In the genomic region with DNA sequence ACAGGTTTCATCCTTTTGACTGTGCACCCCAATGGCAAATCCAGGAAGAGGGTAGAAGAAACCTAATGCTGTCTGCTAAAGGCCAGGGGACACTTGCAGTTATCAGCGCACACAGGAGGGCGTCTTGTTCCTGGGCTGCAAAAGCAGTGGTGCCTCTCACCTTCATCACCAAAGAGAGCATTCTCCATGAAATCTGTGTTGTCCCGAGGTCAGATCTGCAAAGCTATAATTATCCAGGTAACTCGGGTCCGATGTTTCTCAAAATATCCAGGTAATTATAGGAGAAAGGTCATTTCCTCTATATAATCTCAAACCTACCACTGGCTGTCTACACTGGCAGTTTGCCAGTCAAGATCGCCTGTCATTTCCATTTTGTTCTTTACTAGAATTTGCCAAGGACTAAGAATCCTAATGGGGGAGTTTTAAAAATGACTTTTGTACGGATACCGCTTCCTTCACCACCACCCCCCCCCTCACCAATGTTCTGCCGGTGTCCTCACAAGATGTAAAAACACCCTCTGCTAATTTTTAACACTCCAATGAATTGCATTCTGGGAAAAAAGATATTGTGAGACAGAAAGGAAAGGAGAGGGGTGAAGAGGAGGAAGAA, we compare ENCODE assay signal across 8 mouse cellular contexts.
DNase-seq lines count a peak whose midpoint lies in the region; ATAC-seq and TF ChIP-seq lines count a peak whose summit lies in the region.

No protein-coding gene starts in this region.

- peak overlapping the region; percentile 84 for H3K4me2 ChIP-seq in limb, embryonic 15.5 days

- H3K9ac ChIP-seq in limb, embryonic 15.5 days = no peak overlapping the region

- no peak for TF ChIP-seq POLR2A in thymus, adult 2 months (IDR thresholded peaks at IDR 0.05; ENCODE audit: control insufficient read depth, extremely low read depth, insufficient read depth, low read length, poor library complexity)

- H3K4me1 ChIP-seq in thymus, adult 2 months (replicated peaks; ENCODE audit: control insufficient read depth, insufficient read depth, low read length) = peaks cover 13% of the 10 kb centered on the region
- peaks cover 14% of the 10 kb centered on the region; the same call in 1 of the 2 replicates for H3K4me1 ChIP-seq in limb, embryonic 15.5 days

- no peaks in the 10 kb centered on the region for H3K27me3 ChIP-seq in thymus, adult 2 months (ENCODE audit: control insufficient read depth, insufficient read depth, low read length)
- H3K27me3 ChIP-seq in limb, embryonic 15.5 days = no peaks in the 10 kb centered on the region

- WGBS in thymus, adult 2 months = 51% methylated on average over 9 of the region's 9 CpGs
- 28% methylated on average over 9 of the region's 9 CpGs for WGBS in limb, embryonic 15.5 days

- no peak; the same call in 1 of the 2 replicates for ATAC-seq in cerebellum, adult (ENCODE audit: insufficient number of reproducible peaks, low FRiP score, low TSS enrichment)
- no peak for ATAC-seq in limb, embryonic 15.5 days (ENCODE audit: insufficient number of reproducible peaks, low FRiP score, low TSS enrichment, low read depth)

- peak overlapping the region; percentile 86; the same call in 1 of the 2 replicates for H3K27ac ChIP-seq in thymus, adult 2 months (ENCODE audit: control insufficient read depth, insufficient read depth, low read length)
- no peak overlapping the region for H3K27ac ChIP-seq in limb, embryonic 15.5 days

- H3K36me3 ChIP-seq in thymus, adult 2 months (ENCODE audit: control insufficient read depth, insufficient read depth, low read length) = no peaks in the 10 kb centered on the region
- H3K36me3 ChIP-seq in limb, embryonic 15.5 days = no peaks in the 10 kb centered on the region

- no peaks in the 10 kb centered on the region for H3K9me3 ChIP-seq in limb, embryonic 15.5 days

- DNase-seq in cerebellum, adult 11 months = peak; percentile 31
- no peak for DNase-seq in thymus, adult 2 months
- DNase-seq in thymus, postnatal 10 days (ENCODE audit: low spot score in 2 of 2) = no peak
- DNase-seq in yolk sac, embryonic 10.5 days (ENCODE audit: low spot score) = peak; percentile 17
- DNase-seq in layer of hippocampus, adult 9-10 months (ENCODE audit: low spot score) = no peak
- DNase-seq in adrenal gland, adult 2 months = no peak

- no peak for TF ChIP-seq CTCF in thymus, adult 2 months (IDR thresholded peaks at IDR 0.05; ENCODE audit: borderline replicate concordance, control insufficient read depth, extremely low read depth, insufficient read depth, low read length, poor library complexity)

- peak overlapping the region; percentile 53; the same call in 1 of the 2 replicates for H3K4me3 ChIP-seq in thymus, adult 2 months (ENCODE audit: control insufficient read depth, insufficient read depth, low read length)
- H3K4me3 ChIP-seq in limb, embryonic 15.5 days = peak overlapping the region; percentile 48

Comparison
In these comparisons a context has a peak if more than half of its experiments do, and no peak if none do; other contexts are left out.
1. DNase-seq: peak in cerebellum, adult 11 months (single experiment) and yolk sac, embryonic 10.5 days (single experiment); none in thymus, adult 2 months (single experiment), thymus, postnatal 10 days (0 of 2), layer of hippocampus, adult 9-10 months (single experiment) and adrenal gland, adult 2 months (single experiment).